Mouse (Mus musculus): ENCODE data around the gene Apol7a. TPM values are rescaled to one million over a fixed set of nuclear protein-coding genes. Genes with fewer than 3 reads are reported as not detected.
A peak's percentile ranks its signal among the peaks of the same experiment; 100 is the strongest.

Gene Apol7a
- polyA plus RNA-seq, 1 experiment from 2014 or later = 0.13 TPM

DNA sequence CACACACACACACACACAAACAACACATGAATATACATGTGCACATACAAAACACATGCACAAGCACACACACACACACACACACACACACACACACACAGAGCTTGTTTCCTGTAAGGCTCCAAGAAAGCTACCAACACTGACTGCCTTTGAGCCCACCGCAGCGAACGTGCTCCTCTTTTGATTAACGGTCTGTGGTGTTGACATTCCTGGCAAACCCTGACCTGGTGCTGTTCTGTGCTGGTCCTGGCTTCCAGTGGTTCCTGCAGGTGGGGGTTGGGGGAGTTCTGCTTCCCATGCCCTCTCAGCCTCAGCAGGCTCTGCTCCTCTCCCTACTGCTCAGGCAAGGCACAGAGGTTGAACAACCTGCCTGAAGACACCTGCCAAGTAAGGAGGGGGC is 45.1 kb downstream of the Apol7a start:
- TF ChIP-seq CTCF (IDR thresholded peaks at IDR 0.05; ENCODE audit: low read depth) = no peak
- Histone ChIP-seq H3K9ac (ENCODE audit: low read depth, low read length) (no peak overlapping the region), H3K36me3 (ENCODE audit: insufficient read depth, low read length) (no peaks in the 10 kb centered on the region), H3K4me2 (ENCODE audit: low read length) (no peak overlapping the region), H3K27me3 (ENCODE audit: insufficient read depth, low read length) (no peaks in the 10 kb centered on the region), H3K4me3 (replicated peaks; ENCODE audit: low read depth, low read length) (no peak overlapping the region), H3K9me3 (replicated peaks; ENCODE audit: low read length) (no peaks in the 10 kb centered on the region), H3K27ac (no peak overlapping the region), H3K4me1 (replicated peaks; ENCODE audit: insufficient read depth, low read length) (peaks cover 10% of the 10 kb centered on the region; the same call in 1 of the 2 replicates)
- no peak for DNase-seq (ENCODE audit: low spot score)
- ATAC-seq (replicated peaks; ENCODE audit: low FRiP score, low read depth) = no peak
- 15% methylated on average over 4 of the region's 4 CpGs for WGBS

DNA sequence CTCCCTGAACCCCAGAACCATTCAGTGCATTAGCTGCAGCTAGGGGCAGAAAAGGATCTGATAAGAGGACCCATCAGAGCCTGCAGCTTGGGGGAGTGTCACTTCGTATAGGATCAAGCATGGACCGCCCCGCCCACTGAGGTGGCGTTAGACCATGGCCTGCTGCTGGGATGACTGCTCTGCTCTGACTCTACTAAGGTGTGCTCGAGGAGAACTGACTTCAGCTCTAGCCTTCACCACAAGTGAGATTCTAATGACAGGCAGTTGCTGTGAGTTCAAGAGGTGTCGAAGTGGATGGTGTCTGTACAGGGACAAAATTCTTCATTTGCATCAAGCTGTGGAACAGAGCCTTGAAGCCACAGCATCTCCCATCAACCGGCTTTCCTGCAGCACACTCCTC is 46.0 kb downstream of the Apol7a start:
- Histone ChIP-seq H3K4me2 (ENCODE audit: low read length) (no peak overlapping the region), H3K4me1 (replicated peaks; ENCODE audit: insufficient read depth, low read length) (peaks cover 9% of the 10 kb centered on the region; the same call in 1 of the 2 replicates), H3K27ac (no peak overlapping the region), H3K4me3 (replicated peaks; ENCODE audit: low read depth, low read length) (no peak overlapping the region), H3K9ac (ENCODE audit: low read depth, low read length) (no peak overlapping the region), H3K36me3 (ENCODE audit: insufficient read depth, low read length) (no peaks in the 10 kb centered on the region), H3K9me3 (replicated peaks; ENCODE audit: low read length) (no peaks in the 10 kb centered on the region), H3K27me3 (ENCODE audit: insufficient read depth, low read length) (no peaks in the 10 kb centered on the region)
- WGBS = 51% methylated on average over 7 of the region's 7 CpGs
- no peak for ATAC-seq (replicated peaks; ENCODE audit: low FRiP score, low read depth)
- DNase-seq (ENCODE audit: low spot score) = no peak
- TF ChIP-seq CTCF (IDR thresholded peaks at IDR 0.05; ENCODE audit: low read depth) = no peak

DNA sequence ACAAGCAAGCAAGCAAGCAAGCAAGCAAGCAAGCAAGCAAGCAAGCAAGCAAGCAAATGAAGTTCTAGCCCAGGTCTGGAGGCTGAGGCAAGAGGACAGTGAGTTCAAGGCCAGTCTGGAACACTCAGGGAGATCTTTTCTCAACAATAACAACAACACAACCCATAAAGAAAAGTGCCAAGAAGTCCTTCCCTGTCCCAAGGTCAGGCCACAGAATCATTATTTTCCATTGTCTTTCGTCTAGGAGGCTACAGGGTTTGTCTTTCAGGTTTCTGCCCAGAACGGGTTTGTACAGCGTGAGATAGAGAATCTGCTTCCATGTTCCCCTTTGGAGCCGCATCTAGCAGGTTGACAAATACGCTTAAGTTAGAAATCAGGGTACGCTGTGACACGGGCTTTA is 48.8 kb downstream of the Apol7a start:
- no peak for TF ChIP-seq CTCF (IDR thresholded peaks at IDR 0.05; ENCODE audit: low read depth)
- Histone ChIP-seq H3K36me3 (ENCODE audit: insufficient read depth, low read length) (no peaks in the 10 kb centered on the region), H3K27me3 (ENCODE audit: insufficient read depth, low read length) (no peaks in the 10 kb centered on the region), H3K27ac (no peak overlapping the region), H3K4me1 (replicated peaks; ENCODE audit: insufficient read depth, low read length) (peaks cover 7% of the 10 kb centered on the region; the same call in 1 of the 2 replicates), H3K9me3 (replicated peaks; ENCODE audit: low read length) (no peaks in the 10 kb centered on the region), H3K4me3 (replicated peaks; ENCODE audit: low read depth, low read length) (no peak overlapping the region), H3K9ac (ENCODE audit: low read depth, low read length) (no peak overlapping the region), H3K4me2 (ENCODE audit: low read length) (no peak overlapping the region)
- 87% methylated on average over 7 of the region's 7 CpGs for WGBS
- ATAC-seq (replicated peaks; ENCODE audit: low FRiP score, low read depth) = no peak
- DNase-seq (ENCODE audit: low spot score) = no peak

DNA sequence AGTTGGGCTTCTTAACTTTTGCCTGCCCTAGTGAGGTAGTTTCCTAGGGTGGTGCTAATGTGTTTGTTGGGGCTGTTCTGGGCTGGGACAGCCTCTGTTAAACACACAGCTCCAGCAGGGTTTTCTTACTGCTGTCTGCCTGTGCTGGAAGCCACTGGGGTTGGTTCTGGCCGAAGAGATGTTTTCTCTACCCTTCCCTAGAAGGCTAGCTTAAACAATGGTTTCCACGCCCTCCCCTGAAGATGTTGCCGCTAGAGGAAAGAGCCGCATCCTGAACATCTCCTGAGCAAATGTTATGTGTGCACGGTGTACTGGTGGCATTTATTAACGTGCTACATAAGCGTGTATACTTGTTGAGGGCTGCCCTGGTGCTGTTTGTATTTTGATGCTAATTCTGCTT is 50.8 kb downstream of the Apol7a start:
- Histone ChIP-seq H3K4me3 (replicated peaks; ENCODE audit: low read depth, low read length) (no peak overlapping the region), H3K27me3 (ENCODE audit: insufficient read depth, low read length) (no peaks in the 10 kb centered on the region), H3K4me2 (ENCODE audit: low read length) (no peak overlapping the region), H3K9ac (ENCODE audit: low read depth, low read length) (no peak overlapping the region), H3K36me3 (ENCODE audit: insufficient read depth, low read length) (no peaks in the 10 kb centered on the region), H3K9me3 (replicated peaks; ENCODE audit: low read length) (no peaks in the 10 kb centered on the region), H3K27ac (0 out of 2 replicates have a peak overlapping the region, but pooled peaks have one; percentile 19), H3K4me1 (replicated peaks; ENCODE audit: insufficient read depth, low read length) (peaks cover 7% of the 10 kb centered on the region; the same call in 1 of the 2 replicates)
- ATAC-seq (replicated peaks; ENCODE audit: low FRiP score, low read depth) (no peak), DNase-seq (ENCODE audit: low spot score) (no peak)
- 72% methylated on average over 7 of the region's 7 CpGs for WGBS
- no peak for TF ChIP-seq CTCF (IDR thresholded peaks at IDR 0.05; ENCODE audit: low read depth)

DNA sequence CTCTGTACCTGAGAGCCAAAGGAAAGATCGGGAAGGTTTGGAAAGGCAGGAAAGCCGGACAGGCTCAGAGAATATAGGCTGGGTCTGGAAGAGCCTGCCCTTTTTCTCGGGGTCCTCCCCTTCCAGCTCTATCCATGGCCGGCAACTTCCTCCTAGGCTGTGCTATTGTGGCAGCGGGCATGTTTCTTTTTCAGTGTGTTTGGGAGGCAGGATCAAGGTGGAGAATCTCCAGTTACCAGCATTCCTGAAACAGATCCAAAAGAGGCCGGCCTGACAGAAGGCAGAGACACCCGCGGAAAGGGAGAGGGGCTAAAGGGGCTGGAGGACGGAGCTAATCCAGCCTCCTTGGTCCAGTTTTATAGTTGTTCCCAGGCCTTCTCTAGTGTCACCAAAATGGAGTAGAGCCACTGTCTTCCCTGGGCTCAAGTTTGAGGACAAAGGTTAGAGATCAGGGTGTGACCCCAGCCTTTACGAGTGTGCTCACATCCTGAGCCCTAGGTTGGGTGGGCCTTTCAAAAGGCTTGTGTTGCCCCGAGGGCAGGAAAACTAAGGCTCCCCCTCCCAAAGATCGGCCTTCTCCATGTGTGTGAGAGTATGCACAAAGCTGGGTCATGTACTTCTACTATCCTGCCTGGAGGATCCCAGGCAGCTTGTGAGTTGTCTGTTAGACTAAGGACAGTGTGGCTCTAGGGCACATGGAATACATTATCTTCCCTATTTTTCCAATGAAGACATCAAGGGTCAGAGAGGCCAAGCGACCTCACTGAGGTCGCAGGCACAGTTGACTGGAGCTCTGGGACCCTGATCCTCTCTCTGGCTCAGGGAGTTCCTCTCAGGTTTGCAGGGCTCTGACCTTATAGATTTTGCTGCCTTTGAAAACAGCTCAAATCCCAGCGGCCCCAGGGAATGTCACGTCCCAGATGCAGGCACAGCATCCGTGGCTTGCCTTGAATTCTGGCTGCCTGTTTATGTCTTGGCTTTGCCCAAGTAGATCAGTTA is 54.5 kb downstream of the Apol7a start:
- Histone ChIP-seq H3K4me1 (replicated peaks; ENCODE audit: insufficient read depth, low read length) (peaks cover 12% of the 10 kb centered on the region; the same call in 1 of the 2 replicates), H3K27me3 (ENCODE audit: insufficient read depth, low read length) (no peaks in the 10 kb centered on the region), H3K4me3 (replicated peaks; ENCODE audit: low read depth, low read length) (0 out of 2 replicates have a peak overlapping the region, but pooled peaks have one; percentile 2), H3K27ac (peak overlapping the region; percentile 88), H3K9ac (ENCODE audit: low read depth, low read length) (peak overlapping the region; percentile 24; the same call in 1 of the 2 replicates), H3K4me2 (ENCODE audit: low read length) (peak overlapping the region; percentile 49), H3K36me3 (ENCODE audit: insufficient read depth, low read length) (no peaks in the 10 kb centered on the region), H3K9me3 (replicated peaks; ENCODE audit: low read length) (no peaks in the 10 kb centered on the region)
- ATAC-seq (replicated peaks; ENCODE audit: low FRiP score, low read depth) (no peak; the same call in 1 of the 2 replicates), DNase-seq (ENCODE audit: low spot score) (peak; percentile 86)
- 17% methylated on average over 17 of the region's 17 CpGs for WGBS
- TF ChIP-seq CTCF (IDR thresholded peaks at IDR 0.05; ENCODE audit: low read depth) = no peak

DNA sequence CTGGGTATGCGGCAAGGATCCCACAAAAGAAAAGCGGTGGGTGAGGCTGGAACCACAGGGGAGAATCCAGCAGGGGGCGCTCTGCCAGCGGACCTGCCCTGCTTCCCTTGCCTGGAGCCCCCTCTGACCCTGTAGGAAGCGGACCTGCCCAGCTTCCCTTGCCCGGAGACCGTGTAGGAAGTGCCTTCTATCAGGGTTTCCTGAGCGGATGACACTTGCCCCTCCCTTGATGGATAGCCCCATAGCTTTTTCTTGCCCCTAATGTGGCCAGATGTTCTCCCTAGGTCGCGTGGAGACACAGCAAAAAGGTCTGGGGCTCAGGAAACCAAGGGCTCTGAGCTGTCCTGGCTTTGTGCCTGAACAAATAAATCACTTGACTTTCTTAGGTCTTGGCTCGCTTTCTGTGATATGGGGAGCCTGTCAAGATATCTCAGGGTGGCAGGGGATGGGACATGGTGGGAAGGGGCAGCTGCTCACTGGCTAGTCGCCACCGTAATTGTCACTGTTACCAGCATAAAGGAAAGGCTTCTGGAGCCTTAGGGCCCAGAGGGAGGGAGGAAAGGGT is 55.3 kb downstream of the Apol7a start:
- Histone ChIP-seq H3K4me1 (replicated peaks; ENCODE audit: insufficient read depth, low read length) (peaks cover 12% of the 10 kb centered on the region; the same call in 1 of the 2 replicates), H3K9me3 (replicated peaks; ENCODE audit: low read length) (no peaks in the 10 kb centered on the region), H3K9ac (ENCODE audit: low read depth, low read length) (peak overlapping the region; percentile 24; the same call in 1 of the 2 replicates), H3K27ac (peak overlapping the region; percentile 88), H3K27me3 (ENCODE audit: insufficient read depth, low read length) (no peaks in the 10 kb centered on the region), H3K4me3 (replicated peaks; ENCODE audit: low read depth, low read length) (peak overlapping the region; percentile 6; the same call in 1 of the 2 replicates), H3K4me2 (ENCODE audit: low read length) (peak overlapping the region; percentile 49), H3K36me3 (ENCODE audit: insufficient read depth, low read length) (no peaks in the 10 kb centered on the region)
- peak; percentile 74 for ATAC-seq (replicated peaks; ENCODE audit: low FRiP score, low read depth)
- DNase-seq (ENCODE audit: low spot score) = peak; percentile 90
- 4% methylated on average over 13 of the region's 13 CpGs for WGBS
- peak; percentile 85 for TF ChIP-seq CTCF (IDR thresholded peaks at IDR 0.05; ENCODE audit: low read depth)
